Mouse (Mus musculus) CH12.LX (cell line): ENCODE measurements around the gene 1700123O20Rik. TPM values are rescaled to one million over a fixed set of nuclear protein-coding genes. Genes with fewer than 3 reads are reported as not detected.

Experiments used
- DNase-seq: peaks from one replicate; pipeline ENCODE4 v3.0.0-alpha.2; 2013; ENCODE audit errors: extremely low read depth
- H3K27ac ChIP-seq: 2 replicates; pipeline ENCODE4 v1.5.1; 2012; ENCODE audit warnings: low read depth, mild to moderate bottlenecking, control low read depth, moderate library complexity; ENCODE audit not compliant: insufficient read depth
- H3K27me3 ChIP-seq: replicated peaks from 2 replicates; pipeline ENCODE3; 2012; ENCODE audit warnings: inconsistent platforms
- H3K36me3 ChIP-seq, 2 experiments: replicated peaks in 1 of 2; 2 replicates each; pipeline versions ENCODE3 to v1.6.1; 2012; ENCODE audit warnings: inconsistent platforms in 1 of 2, low read length in 1 of 2, mild to moderate bottlenecking in 1 of 2, mixed read lengths in 1 of 2, moderate library complexity in 1 of 2; ENCODE audit not compliant: control insufficient read depth in 1 of 2, insufficient read depth in 1 of 2
- H3K4me1 ChIP-seq, 2 experiments: 2 replicates each; pipeline ENCODE4 v1.6.1; 2012; ENCODE audit warnings: inconsistent platforms in 1 of 2, moderate library complexity in 1 of 2; ENCODE audit not compliant: insufficient read depth in 2 of 2, control insufficient read depth in 1 of 2
- H3K4me2 ChIP-seq: 2 replicates; pipeline ENCODE4 v1.6.1; 2012; ENCODE audit warnings: low read depth, mild to moderate bottlenecking, control low read depth; ENCODE audit not compliant: poor library complexity, insufficient read depth, severe bottlenecking
- H3K4me3 ChIP-seq, 3 experiments: fragments of 150-350 bp in 1 of 3; sonication (generic) in 1 of 3; replicated peaks in 1 of 3; 2 replicates each; pipeline versions ENCODE3 to v1.5.1; 2011 to 2012; ENCODE audit warnings: low read depth in 2 of 3, low read length in 2 of 3, mild to moderate bottlenecking in 2 of 3, moderate library complexity in 2 of 3, control low read depth in 1 of 3, improper control_type of control experiment in 1 of 3, inconsistent platforms in 1 of 3, mixed read lengths in 1 of 3; ENCODE audit not compliant: poor library complexity in 1 of 3
- H3K79me2 ChIP-seq: replicated peaks from 2 replicates; pipeline ENCODE4 v1.6.1; 2012; ENCODE audit warnings: mild to moderate bottlenecking, moderate library complexity; ENCODE audit not compliant: control insufficient read depth, poor library complexity, insufficient read depth, severe bottlenecking; ENCODE audit errors: extremely low read depth
- H3K9ac ChIP-seq: 2 replicates; pipeline ENCODE4 v1.6.1; 2012; ENCODE audit warnings: low read depth, mild to moderate bottlenecking, control low read depth, moderate library complexity; ENCODE audit not compliant: insufficient read depth
- H3K9me3 ChIP-seq: replicated peaks from 2 replicates; pipeline ENCODE3; 2012; ENCODE audit warnings: low read length, inconsistent platforms, mixed read lengths
- CHD2 ChIP-seq: IDR thresholded peaks from 2 replicates; pipeline ENCODE4 v1.6.1; 2011; ENCODE audit warnings: low read length, improper control_type of control experiment
- CTCF ChIP-seq, 2 experiments: IDR thresholded peaks in 1 of 2; conservative IDR thresholded peaks in 1 of 2; 2 replicates each; pipeline ENCODE4 v1.5.1; 2011 to 2012; ENCODE audit warnings: low read depth in 2 of 2, low read length in 2 of 2, improper control_type of control experiment in 1 of 2, inconsistent platforms in 1 of 2, mild to moderate bottlenecking in 1 of 2, moderate library complexity in 1 of 2
- ELF1 ChIP-seq: IDR thresholded peaks from 2 replicates; pipeline ENCODE4 v1.6.1; 2014; ENCODE audit warnings: low read depth, mild to moderate bottlenecking, inconsistent platforms, low read length, improper control_type of control experiment
- EP300 ChIP-seq: IDR thresholded peaks from 2 replicates; pipeline ENCODE4 v1.6.1; 2011; ENCODE audit warnings: low read length, improper control_type of control experiment
- GABPA ChIP-seq: IDR thresholded peaks from 2 replicates; pipeline ENCODE4 v1.6.1; 2012; ENCODE audit warnings: low read depth, low read length, improper control_type of control experiment, inconsistent platforms; ENCODE audit not compliant: insufficient replicate concordance
- JUND ChIP-seq: conservative IDR thresholded peaks from 2 replicates; pipeline ENCODE4 v1.6.1; 2011; ENCODE audit warnings: low read depth, low read length, improper control_type of control experiment
- KAT2A ChIP-seq: IDR thresholded peaks from 2 replicates; pipeline ENCODE4 v1.6.1; 2012; ENCODE audit warnings: low read length, improper control_type of control experiment, inconsistent platforms; ENCODE audit not compliant: insufficient replicate concordance
- MAFK ChIP-seq: IDR thresholded peaks from 2 replicates; pipeline ENCODE4 v1.6.1; 2011; ENCODE audit warnings: low read length, improper control_type of control experiment; ENCODE audit not compliant: insufficient replicate concordance
- MAX ChIP-seq: IDR thresholded peaks from 2 replicates; pipeline ENCODE4 v1.6.1; 2011; ENCODE audit warnings: low read length, improper control_type of control experiment
- MXI1 ChIP-seq: IDR thresholded peaks from 2 replicates; pipeline ENCODE4 v1.6.1; 2011; ENCODE audit warnings: mild to moderate bottlenecking, low read depth, low read length, improper control_type of control experiment
- MYC ChIP-seq: IDR thresholded peaks from 2 replicates; pipeline ENCODE4 v1.6.1; 2011; ENCODE audit warnings: low read depth, mild to moderate bottlenecking, improper control_type of control experiment, low read length
- NELFE ChIP-seq: IDR thresholded peaks from 2 replicates; pipeline ENCODE4 v1.6.1; 2011; ENCODE audit warnings: low read depth, low read length, improper control_type of control experiment
- NRF1 ChIP-seq: IDR thresholded peaks from 2 replicates; pipeline ENCODE4 v1.6.1; 2014; ENCODE audit warnings: low read depth, mild to moderate bottlenecking, inconsistent platforms, low read length, improper control_type of control experiment, moderate library complexity
- PAX5 ChIP-seq: IDR thresholded peaks from 2 replicates; pipeline ENCODE4 v1.6.1; 2012; ENCODE audit warnings: low read length, inconsistent platforms, mixed read lengths
- POLR2AphosphoS2 ChIP-seq: IDR thresholded peaks from 2 replicates; pipeline ENCODE4 v1.6.1; 2011; ENCODE audit warnings: low read depth, low read length, improper control_type of control experiment
- RCOR1 ChIP-seq: conservative IDR thresholded peaks from 2 replicates; pipeline ENCODE4 v1.6.1; 2012; ENCODE audit warnings: low read depth, mild to moderate bottlenecking, inconsistent platforms, low read length, improper control_type of control experiment
- SIN3A ChIP-seq: IDR thresholded peaks from 2 replicates; pipeline ENCODE4 v1.6.1; 2012; ENCODE audit warnings: low read length, improper control_type of control experiment, inconsistent platforms
- USF1 ChIP-seq: IDR thresholded peaks from 2 replicates; pipeline ENCODE4 v1.6.1; 2014; ENCODE audit warnings: low read depth, mild to moderate bottlenecking, inconsistent platforms, low read length, improper control_type of control experiment
- ZKSCAN1 ChIP-seq: IDR thresholded peaks from 2 replicates; pipeline ENCODE4 v1.6.1; 2012; ENCODE audit warnings: low read depth, inconsistent platforms, low read length, improper control_type of control experiment, borderline replicate concordance
- ZNF384 ChIP-seq: IDR thresholded peaks from 2 replicates; pipeline ENCODE4 v1.6.1; 2012; ENCODE audit warnings: low read depth, low read length, improper control_type of control experiment, inconsistent platforms
- dilution Hi-C: fragments of 300-500 bp; cut with MboI; formaldehyde crosslinking; loops from 2 replicates; pipeline ENCODE4 v1.14.3; 2020; ENCODE audit warnings: low sequenced_read_pairs; ENCODE audit not compliant: extremely low pct_unique_long_range_greater_than_20kb, extremely low pct_ligation_motif_present
- in situ Hi-C: fragments of 300-500 bp; cut with MboI; formaldehyde crosslinking; loops from 3 replicates; pipeline ENCODE4 v1.14.3; 2019; ENCODE audit warnings: low sequenced_read_pairs, low pct_ligation_motif_present, low pct_unique_long_range_greater_than_20kb, mixed read lengths
- polyA plus RNA-seq: library from polyadenylated mRNA; unstranded; fragments of >175 nt; gene quantifications from 2 replicates; pipeline ENCODE4 v1.2.1, GENCODE M21; 2012; ENCODE audit warnings: low read depth; ENCODE audit not compliant: insufficient read length
- total RNA-seq, 2 experiments: library from RNA; depleted of rRNA; stranded (reverse); fragments of 300-350 nt in 1 of 2; fragments of >200 nt in 1 of 2; gene quantifications; 2 replicates each; pipeline ENCODE4 v1.2.3; 2012 to 2014

1700123O20Rik gene
- total and polyA plus RNA-seq, 3 experiments = 33.1 to 60.7 (median 59.1) TPM

GRCm38 (mm10) chr14:54703207-54703606 lies 17.2 kb downstream of the 1700123O20Rik start:
- H3K4me2 ChIP-seq = 0 out of 2 replicates have a peak overlapping the region, but pooled peaks have one; percentile 12
- TF ChIP-seq PAX5 (no peak), MAFK (no peak), ZKSCAN1 (no peak), USF1 (no peak), MAX (no peak), SIN3A (no peak), RCOR1 (no peak), CHD2 (no peak), NRF1 (no peak), JUND (no peak)
- H3K9me3 ChIP-seq = no peaks in the 10 kb centered on the region
- H3K27ac ChIP-seq = no peak overlapping the region
- no peaks in the 10 kb centered on the region for H3K27me3 ChIP-seq
- dilution Hi-C loops = no loop called here
- H3K36me3 ChIP-seq = no peaks in the 10 kb centered on the region
- no peak overlapping the region for H3K9ac ChIP-seq
- no peaks in the 10 kb centered on the region for H3K79me2 ChIP-seq
- no peak overlapping the region for H3K4me3 ChIP-seq
- in situ Hi-C loops = loop anchor here (5.0 kb wide), 1 partner anchor 51 kb away; no protein-coding TSS in a partner anchor
- H3K4me1 ChIP-seq = peaks cover 9 to 30% of the 10 kb centered on the region in 2 experiments
- no peak for DNase-seq

- H3K4me3 ChIP-seq = no peak overlapping the region
- H3K79me2 ChIP-seq = no peaks in the 10 kb centered on the region
- no peak overlapping the region for H3K27ac ChIP-seq
- no peaks in the 10 kb centered on the region for H3K27me3 ChIP-seq
- TF ChIP-seq EP300 = no peak
- no peak for TF ChIP-seq JUND
- no peak for TF ChIP-seq GABPA
- TF ChIP-seq SIN3A = no peak
- TF ChIP-seq MAX = no peak
- no peak for TF ChIP-seq POLR2AphosphoS2
- no peak for TF ChIP-seq ELF1
- no peak for TF ChIP-seq MYC
- TF ChIP-seq MXI1 = no peak
- no peak for TF ChIP-seq USF1
- TF ChIP-seq CTCF (conservative IDR thresholded peaks at IDR 0.05 in 1 of 2, IDR thresholded peaks at IDR 0.05 in 1 of 2; ENCODE audit: low read depth in 2 of 2, low read length in 2 of 2) = no peak
- TF ChIP-seq NELFE = no peak
- no peak for TF ChIP-seq ZNF384
- no peak for TF ChIP-seq KAT2A
- TF ChIP-seq ZKSCAN1 = no peak
- H3K9ac ChIP-seq = no peak overlapping the region
- no peaks in the 10 kb centered on the region for H3K36me3 ChIP-seq
- H3K4me1 ChIP-seq = peaks cover 9 to 25% of the 10 kb centered on the region in 2 experiments
- in situ Hi-C loops = no loop called here
- dilution Hi-C loops = no loop called here
- no peak for DNase-seq
- no peaks in the 10 kb centered on the region for H3K9me3 ChIP-seq
- 0 out of 2 replicates have a peak overlapping the region, but pooled peaks have one; percentile 18 for H3K4me2 ChIP-seq
Observed at GRCm38 (mm10) chr14:54705844-54706243, 19.8 kb downstream of the 1700123O20Rik start.
